Mouse (Mus musculus) stomach, postnatal 0 days (tissue): ENCODE measurements at regions not wholly inside any gene's neighbourhood (a gene's known extent, or its start where the extent isn't known, plus 50 kb on each side); places are given as distances from the start of the nearest gene placed in this dataset.

Source experiments
- ATAC-seq: fragments of 200-750 bp; cut with Nextera tagmentation; 2 replicates; pipeline ENCODE4 v1.8.0; 2017; ENCODE audit not compliant: low FRiP score, low TSS enrichment
- DNase-seq: peaks from one replicate; pipeline ENCODE4 v3.0.0-alpha.2; 2016; ENCODE audit warnings: low spot score
- H3K27ac ChIP-seq: fragments of 300-500 bp; sonication (generic); replicated peaks from 2 replicates; pipeline ENCODE4 v1.5.1; 2014; ENCODE audit warnings: mild to moderate bottlenecking, control low read depth
- H3K27me3 ChIP-seq: fragments of 300-500 bp; sonication (generic); 2 replicates; pipeline ENCODE4 v1.6.1; 2014; ENCODE audit warnings: low read length; ENCODE audit not compliant: control insufficient read depth, insufficient read depth
- H3K36me3 ChIP-seq: fragments of 300-500 bp; sonication (generic); 2 replicates; pipeline ENCODE4 v1.6.1; 2014; ENCODE audit warnings: low read length, mixed read lengths; ENCODE audit not compliant: control insufficient read depth, insufficient read depth
- H3K4me1 ChIP-seq: fragments of 300-500 bp; sonication (generic); replicated peaks from 2 replicates; pipeline ENCODE4 v1.6.1; 2014; ENCODE audit warnings: antibody characterized with exemption; ENCODE audit not compliant: control insufficient read depth, insufficient read depth
- H3K4me2 ChIP-seq: fragments of 300-500 bp; sonication (generic); replicated peaks from 2 replicates; pipeline ENCODE4 v1.6.1; 2014; ENCODE audit warnings: low read depth, mild to moderate bottlenecking, control low read depth, moderate library complexity
- H3K4me3 ChIP-seq: fragments of 300-500 bp; sonication (generic); 2 replicates; pipeline ENCODE4 v1.5.1; 2014; ENCODE audit warnings: low read depth, low read length, control low read depth
- H3K9ac ChIP-seq: fragments of 300-500 bp; sonication (generic); 2 replicates; pipeline ENCODE4 v1.6.1; 2014; ENCODE audit warnings: mild to moderate bottlenecking, low read length, control low read depth, mixed read lengths
- H3K9me3 ChIP-seq: fragments of 300-500 bp; sonication (generic); 2 replicates; pipeline ENCODE4 v1.6.1; 2016; ENCODE audit warnings: low read length; ENCODE audit not compliant: control insufficient read depth
- CTCF ChIP-seq: IDR thresholded peaks from 2 replicates; pipeline ENCODE4 v1.5.1; 2016; ENCODE audit warnings: antibody characterized with exemption, low read depth, mild to moderate bottlenecking, moderate library complexity
- EP300 ChIP-seq: optimal IDR thresholded peaks from 2 replicates; pipeline ENCODE3; 2016; ENCODE audit warnings: antibody characterized with exemption
- WGBS: fragments of 180-500 bp; shearing (Covaris S2); extraction: QIAGEN DNeasy Blood & Tissue Kit; methylation state at CpG from one replicate; pipeline ENCODE4 v1.1.7; 2014; 5-methylcytosine and 5-hydroxymethylcytosine counted together

DNA sequence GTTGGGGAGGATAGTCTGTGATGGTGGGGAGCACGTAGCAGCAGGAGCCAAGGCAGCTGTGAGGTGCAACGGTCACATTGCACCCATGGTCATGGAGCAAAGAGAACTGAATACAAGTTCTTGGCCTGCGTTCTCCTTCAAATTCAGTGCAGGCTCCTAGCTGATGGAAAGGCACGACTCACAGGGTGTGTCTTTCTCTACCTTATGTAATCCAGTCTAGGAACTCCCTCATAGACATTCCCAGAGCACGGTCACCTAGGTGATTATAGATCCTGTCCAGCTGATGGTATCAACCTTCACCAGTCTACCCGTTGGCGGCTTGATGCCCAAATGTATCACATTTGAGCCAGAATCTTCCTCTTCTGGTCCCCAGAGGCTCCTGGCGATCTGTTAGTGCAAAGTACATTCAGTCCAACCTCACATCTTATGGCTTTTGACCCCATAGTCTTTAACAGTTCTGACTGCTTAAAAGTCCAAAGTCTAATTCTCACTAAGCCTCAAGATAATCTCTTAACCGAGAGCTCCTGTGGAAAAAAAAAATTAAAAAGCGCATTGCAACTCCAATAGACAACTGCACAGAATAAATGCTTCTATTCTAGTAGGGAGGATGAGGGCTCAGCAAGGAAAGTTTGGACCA, 69.2 kb upstream of the Pcsk6 start:
- H3K9ac ChIP-seq: no peak overlapping the region
- no peaks in the 10 kb centered on the region for H3K9me3 ChIP-seq
- no peaks in the 10 kb centered on the region for H3K36me3 ChIP-seq
- TF ChIP-seq EP300: no peak
- no peak for TF ChIP-seq CTCF
- no peak for DNase-seq
- H3K27me3 ChIP-seq: no peaks in the 10 kb centered on the region
- H3K4me3 ChIP-seq: no peak overlapping the region
- no peak overlapping the region for H3K27ac ChIP-seq
- 73% methylated on average over 10 of the region's 10 CpGs for WGBS
- H3K4me1 ChIP-seq: no peaks in the 10 kb centered on the region
- H3K4me2 ChIP-seq: no peak overlapping the region
- ATAC-seq: peak; percentile 41; the same call in 1 of the 2 replicates

- WGBS: 65% methylated on average over 5 of the region's 5 CpGs
- H3K4me1 ChIP-seq: 0 out of 2 replicates have a peak, but pooled peaks cover 2% of the 10 kb centered on the region
- TF ChIP-seq CTCF: no peak
- TF ChIP-seq EP300: no peak
- no peaks in the 10 kb centered on the region for H3K36me3 ChIP-seq
- no peak for DNase-seq
- no peaks in the 10 kb centered on the region for H3K27me3 ChIP-seq
- H3K9me3 ChIP-seq: no peaks in the 10 kb centered on the region
- no peak overlapping the region for H3K4me3 ChIP-seq
- no peak overlapping the region for H3K27ac ChIP-seq
- H3K9ac ChIP-seq: no peak overlapping the region
- ATAC-seq: peak; percentile 47
- no peak overlapping the region for H3K4me2 ChIP-seq
Observed at GRCm38 (mm10) chr7:65802306-65802705, 59.2 kb upstream of the Pcsk6 start.

GRCm38 (mm10) chr7:65802806-65803205, 58.7 kb upstream of the Pcsk6 start:
- H3K36me3 ChIP-seq: no peaks in the 10 kb centered on the region
- no peaks in the 10 kb centered on the region for H3K9me3 ChIP-seq
- H3K4me1 ChIP-seq: 0 out of 2 replicates have a peak, but pooled peaks cover 2% of the 10 kb centered on the region
- ATAC-seq (peak; percentile 83), DNase-seq (peak; percentile 59)
- H3K9ac ChIP-seq: no peak overlapping the region
- WGBS: 72% methylated on average over 8 of the region's 8 CpGs
- no peak overlapping the region for H3K4me3 ChIP-seq
- no peaks in the 10 kb centered on the region for H3K27me3 ChIP-seq
- peak overlapping the region; percentile 61; the same call in 1 of the 2 replicates for H3K27ac ChIP-seq
- H3K4me2 ChIP-seq: no peak overlapping the region
- no peak for TF ChIP-seq CTCF
- no peak for TF ChIP-seq EP300

DNA sequence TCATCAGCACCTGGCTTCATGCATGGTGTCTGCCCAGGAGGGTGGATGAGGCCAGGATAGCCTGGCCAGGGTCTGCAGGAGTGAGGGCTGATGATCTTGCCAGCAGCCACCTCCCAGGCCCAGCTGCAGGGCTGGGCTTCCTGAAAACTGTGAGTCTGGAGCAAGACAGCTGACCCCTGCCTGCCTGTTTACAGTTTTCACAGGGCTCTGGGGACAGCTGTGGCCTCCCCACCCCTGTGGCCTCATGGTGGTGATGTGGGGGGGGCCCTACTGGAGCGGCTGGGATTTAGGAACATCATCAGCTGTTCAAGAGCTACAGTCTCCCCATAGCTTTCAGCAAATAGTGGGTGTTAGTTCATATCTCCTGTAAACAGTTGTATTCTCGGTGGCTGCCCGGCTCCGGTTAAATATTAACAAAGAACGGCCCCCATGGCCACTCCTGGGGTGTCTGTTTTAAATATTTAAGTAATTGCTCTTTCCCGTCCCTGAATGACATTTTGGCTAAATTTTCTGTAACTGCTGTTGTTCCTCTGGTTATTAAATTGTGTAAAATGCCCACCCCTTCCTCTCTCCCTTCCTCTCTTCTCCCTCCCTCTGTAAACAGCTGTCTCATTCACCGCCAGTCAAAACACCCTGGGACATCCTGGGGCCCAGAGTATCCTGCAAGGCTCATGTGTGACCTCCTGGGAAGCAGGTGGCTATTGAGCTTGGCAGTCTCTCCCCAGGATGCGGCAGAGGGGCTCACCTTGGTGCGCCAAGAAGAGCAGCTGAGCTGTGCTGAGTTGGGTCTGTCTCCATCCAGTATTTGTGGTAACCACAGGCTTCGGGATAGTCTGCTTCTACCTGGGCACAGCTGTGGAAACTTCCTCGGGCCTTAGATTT, 57.9 kb upstream of the Pcsk6 start:
- Histone ChIP-seq H3K9me3 (no peaks in the 10 kb centered on the region), H3K9ac (no peak overlapping the region), H3K4me3 (no peak overlapping the region), H3K27ac (peak overlapping the region; percentile 61; the same call in 1 of the 2 replicates), H3K27me3 (no peaks in the 10 kb centered on the region), H3K4me1 (0 out of 2 replicates have a peak, but pooled peaks cover 2% of the 10 kb centered on the region), H3K36me3 (no peaks in the 10 kb centered on the region), H3K4me2 (peak overlapping the region; percentile 14; the same call in 1 of the 2 replicates)
- peak; percentile 70 for ATAC-seq
- 17% methylated on average over 11 of the region's 11 CpGs for WGBS
- TF ChIP-seq CTCF (0 out of 2 replicates have a peak, but pooled peaks have one; percentile 1), EP300 (no peak)
- DNase-seq: peak; percentile 47
